Mouse (Mus musculus) neural tube, embryonic 14.5 days (tissue): ENCODE data around the gene Dcaf6. TPM values are rescaled to one million over a fixed set of nuclear protein-coding genes. Genes with fewer than 3 reads are reported as not detected.
A peak's percentile ranks its signal among the peaks of the same experiment; 100 is the strongest.

ENCODE experiments used
- ATAC-seq: fragments of 200-750 bp; cut with Nextera tagmentation; 2 replicates; pipeline ENCODE4 v1.8.0; 2017; ENCODE audit warnings: low read depth, mild to moderate bottlenecking, moderate TSS enrichment, moderate library complexity
- H3K27ac ChIP-seq: fragments of 300-500 bp; sonication (generic); 2 replicates; pipeline ENCODE4 v1.5.1; 2014; ENCODE audit warnings: low read depth, mild to moderate bottlenecking, control low read depth, low read length, moderate library complexity, mixed read lengths
- H3K27me3 ChIP-seq: fragments of 300-500 bp; sonication (generic); 2 replicates; pipeline ENCODE4 v1.6.1; 2014; ENCODE audit warnings: low read length; ENCODE audit not compliant: control insufficient read depth, insufficient read depth
- H3K36me3 ChIP-seq: fragments of 300-500 bp; sonication (generic); 2 replicates; pipeline ENCODE4 v1.6.1; 2014; ENCODE audit warnings: low read length, mixed read lengths; ENCODE audit not compliant: control insufficient read depth, insufficient read depth
- H3K4me1 ChIP-seq: fragments of 300-500 bp; sonication (generic); 2 replicates; pipeline ENCODE4 v1.6.1; 2014; ENCODE audit warnings: low read length; ENCODE audit not compliant: control insufficient read depth, insufficient read depth
- H3K4me2 ChIP-seq: fragments of 300-500 bp; sonication (generic); 2 replicates; pipeline ENCODE4 v1.6.1; 2014; ENCODE audit warnings: mild to moderate bottlenecking, low read depth, low read length, control low read depth
- H3K4me3 ChIP-seq: fragments of 300-500 bp; sonication (generic); 2 replicates; pipeline ENCODE4 v1.5.1; 2014; ENCODE audit warnings: low read depth, low read length, control low read depth, mixed read lengths
- H3K9ac ChIP-seq: fragments of 300-500 bp; sonication (generic); replicated peaks from 2 replicates; pipeline ENCODE4 v1.6.1; 2014; ENCODE audit warnings: low read depth, mild to moderate bottlenecking, control low read depth, low read length, mixed read lengths
- H3K9me3 ChIP-seq: fragments of 300-500 bp; sonication (generic); 2 replicates; pipeline ENCODE4 v1.6.1; 2016; ENCODE audit warnings: low read length; ENCODE audit not compliant: control insufficient read depth
- WGBS: fragments of 180-500 bp; shearing (Covaris S2); extraction: QIAGEN DNeasy Blood & Tissue Kit; methylation state at CpG from one replicate; pipeline ENCODE4 v1.1.7; 2014; 5-methylcytosine and 5-hydroxymethylcytosine counted together
- polyA plus RNA-seq: library from polyadenylated mRNA; unstranded; fragments of >200 nt; fragmentation: Nextera tagmentation; extraction: Ambion mirVana; gene quantifications from 2 replicates; pipeline ENCODE4 v1.2.1, GENCODE M21; 2014

Gene Dcaf6
- polyA plus RNA-seq, 1 experiment from 2014 or later = 19.3 TPM

DNA sequence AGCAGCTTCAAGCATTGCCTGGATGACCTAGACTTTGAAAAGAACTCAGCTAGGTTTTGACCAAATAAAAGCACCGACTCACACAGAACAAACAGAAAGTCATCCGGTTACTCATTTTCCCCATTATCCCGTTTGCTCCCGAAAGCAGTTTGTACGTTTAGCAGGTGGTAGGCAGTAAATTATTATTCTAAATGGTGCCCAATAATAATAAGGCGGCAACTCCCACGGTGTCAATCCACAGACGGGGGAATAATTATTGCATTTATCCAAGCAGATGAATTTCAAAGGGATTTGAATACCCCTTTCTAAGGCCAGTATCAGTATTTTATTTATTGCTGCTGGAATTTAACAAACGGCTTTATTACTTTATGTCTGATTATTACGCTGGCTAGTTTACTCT lies 179.5 kb downstream of the Dcaf6 start:
- 7% methylated on average over 10 of the region's 10 CpGs for WGBS

More for the DNA sequence above, 179.5 kb downstream of the Dcaf6 start:
- H3K9me3 ChIP-seq = no peaks in the 10 kb centered on the region
- peak overlapping the region; percentile 84 for H3K4me2 ChIP-seq
- H3K36me3 ChIP-seq = no peaks in the 10 kb centered on the region
- no peaks in the 10 kb centered on the region for H3K27me3 ChIP-seq
- no peak for ATAC-seq
- peak overlapping the region; percentile 92 for H3K9ac ChIP-seq
- H3K27ac ChIP-seq = peak overlapping the region; percentile 69; the same call in 1 of the 2 replicates
- H3K4me3 ChIP-seq = peak overlapping the region; percentile 83
- H3K4me1 ChIP-seq = peaks cover 22% of the 10 kb centered on the region

Other genes with a start within 250 kb of the Dcaf6 start
- 130 and 141 TPM in 2 replicates for gene Tiprl, start 223.5 kb downstream of the Dcaf6 start, polyA plus RNA-seq
- 3.7 and 4.8 TPM in 2 replicates for gene Gpr161, start 164.7 kb downstream of the Dcaf6 start, polyA plus RNA-seq
- gene Mpc2, start 162 bp upstream of the Dcaf6 start, polyA plus RNA-seq = 221 and 254 TPM in 2 replicates
- gene Adcy10, start 24.7 kb upstream of the Dcaf6 start, polyA plus RNA-seq = 0.28 and 0.66 TPM in 2 replicates
- gene Mpzl1, start 174.1 kb upstream of the Dcaf6 start, polyA plus RNA-seq = 155 and 182 TPM in 2 replicates
- 2.1 and 8.2 TPM in 2 replicates for gene Rcsd1, start 249.3 kb upstream of the Dcaf6 start, polyA plus RNA-seq